In genomic region chr11:101687351-101688301, GRCm38 (mm10) we compare ENCODE assay signal across 9 mouse cellular contexts. TPM values are rescaled to one million over a fixed set of nuclear protein-coding genes. Genes with fewer than 3 reads are reported as not detected.
DNase-seq lines count a peak whose midpoint lies in the region; ATAC-seq and TF ChIP-seq lines count a peak whose summit lies in the region.
"Had no signal": no experiment of that assay in that cellular context is flagged by ENCODE, and none has a peak within 500 bp of the region (broad histone marks: within the 10 kb centered on the region; RNA-seq: fewer than 3 reads in every experiment).

No protein-coding gene starts in this region.

- no peaks in the 10 kb centered on the region for H3K9me3 ChIP-seq in hindbrain, postnatal 0 days (ENCODE audit: low read length)
- H3K9me3 ChIP-seq: midbrain, embryonic 12.5 days had no signal

- ATAC-seq in hindbrain, postnatal 0 days = peak; percentile 38; the same call in 1 of the 2 replicates

- H3K4me1 ChIP-seq in cerebellum, adult 2 months (ENCODE audit: control insufficient read depth, insufficient read depth, low read length) = peaks cover 10% of the 10 kb centered on the region; the same call in 1 of the 2 replicates
- 0 out of 2 replicates have a peak, but pooled peaks cover 9% of the 10 kb centered on the region for H3K4me1 ChIP-seq in hindbrain, postnatal 0 days (ENCODE audit: insufficient read depth, low read length)

- no peak overlapping the region for H3K27ac ChIP-seq in cerebellum, adult 2 months (ENCODE audit: insufficient read depth, low read length)
- peak overlapping the region; percentile 45; the same call in 1 of the 2 replicates for H3K27ac ChIP-seq in hindbrain, postnatal 0 days
- H3K27ac ChIP-seq: midbrain, embryonic 12.5 days had no signal

- peak overlapping the region; percentile 28 for H3K4me2 ChIP-seq in hindbrain, postnatal 0 days (ENCODE audit: low read depth, low read length)
- H3K4me2 ChIP-seq: midbrain, embryonic 12.5 days had no signal

- no peaks in the 10 kb centered on the region for H3K27me3 ChIP-seq in cerebellum, adult 2 months (ENCODE audit: control insufficient read depth, insufficient read depth, low read length)
- no peaks in the 10 kb centered on the region for H3K27me3 ChIP-seq in hindbrain, postnatal 0 days (ENCODE audit: insufficient read depth, low read length)

- peak overlapping the region; percentile 28; the same call in 1 of the 2 replicates for H3K9ac ChIP-seq in hindbrain, postnatal 0 days (replicated peaks; ENCODE audit: low read length)
- H3K9ac ChIP-seq: midbrain, embryonic 12.5 days had no signal

- no peak for TF ChIP-seq POLR2A in cerebellum, adult 2 months (IDR thresholded peaks at IDR 0.05; ENCODE audit: borderline replicate concordance, insufficient read depth, low read length)

- no peak overlapping the region for H3K4me3 ChIP-seq in cerebellum, adult 2 months (replicated peaks; ENCODE audit: insufficient read depth, low read depth, low read length)
- H3K4me3 ChIP-seq in hindbrain, postnatal 0 days (ENCODE audit: low read length) = no peak overlapping the region
- H3K4me3 ChIP-seq: midbrain, embryonic 12.5 days had no signal

- intact Hi-C loops in left cerebral cortex, postnatal 25 days (cut with DNase I) = loop anchor here (1.0 kb wide), 2 partner anchors 14 to 22 kb away; partner anchors contain the start of gene Arl4d

- no peak for TF ChIP-seq CTCF in cerebellum, adult 2 months (IDR thresholded peaks at IDR 0.05; ENCODE audit: borderline replicate concordance, insufficient read depth, low read depth, low read length)
- TF ChIP-seq CTCF in hindbrain, postnatal 0 days (IDR thresholded peaks at IDR 0.05; ENCODE audit: low read depth) = no peak

- WGBS in cerebellum, adult 2 months = 17% methylated on average over 13 of the region's 13 CpGs
- WGBS in hindbrain, postnatal 0 days = 37% methylated on average over 13 of the region's 13 CpGs

- peak; percentile 33 to 42 for DNase-seq in cerebellum, adult 2 months
- DNase-seq in cerebellum, adult 11 months = no peak
- DNase-seq in adrenal gland, postnatal 36 days = peak; percentile 69 to 71
- DNase-seq in gastrocnemius, adult 8-10 months (ENCODE audit: low spot score in 2 of 2) = peak; percentile 53 to 71
- peak; percentile 63 for DNase-seq in hindbrain, postnatal 0 days (ENCODE audit: low spot score)
- peak; percentile 85 to 98 for DNase-seq in left cerebral cortex, postnatal 25 days (ENCODE audit: low spot score in 2 of 2)
- peak; percentile 81 for DNase-seq in right cerebral cortex, postnatal 14 days
- DNase-seq in yolk sac, embryonic 10.5 days (ENCODE audit: low spot score) = no peak

- H3K36me3 ChIP-seq in hindbrain, postnatal 0 days (ENCODE audit: insufficient read depth, low read length) = no peaks in the 10 kb centered on the region
- H3K36me3 ChIP-seq: midbrain, embryonic 12.5 days had no signal

RNA-seq across cellular contexts. Expression of gene Arl4d, which starts 22.3 kb away (rescaled TPM):
- 14.5 and 16.6 TPM in 2 replicates for polyA plus RNA-seq in cerebellum, adult 2 months (2012; rRNA removed)
- total RNA-seq in adrenal gland, postnatal 36 days (2021) = 10 to 100 TPM; 11.4 to 12.5 TPM
- 10 to 100 TPM in 1 of 4 experiments, 1 to 10 TPM in 3; 4.6 to 10.2 (median 5.7) TPM for total RNA-seq in gastrocnemius, adult 8-10 months (2022)
- total RNA-seq in hindbrain, postnatal 0 days (2014; rRNA removed) = 5.7 and 6.5 TPM in 2 replicates
- polyA plus RNA-seq in hindbrain, postnatal 0 days (2015; fragmentation: Nextera tagmentation; extraction: Ambion mirVana) = 6.2 TPM in 2 replicates
- total RNA-seq in left cerebral cortex, postnatal 25 days (2021) = 10 to 100 TPM; 23.9 to 32.1 TPM

RNA-seq across cellular contexts. Expression of gene Dhx8, which starts 45.1 kb away (rescaled TPM):
- 27.4 and 28.9 TPM in 2 replicates for polyA plus RNA-seq in cerebellum, adult 2 months (2012; rRNA removed)
- total RNA-seq in adrenal gland, postnatal 36 days (2021) = 10 to 100 TPM; 23.9 to 25.7 TPM
- 10 to 100 TPM; 12.3 to 15.0 (median 13.6) TPM for total RNA-seq in gastrocnemius, adult 8-10 months (2022)
- 19.0 and 24.1 TPM in 2 replicates for total RNA-seq in hindbrain, postnatal 0 days (2014; rRNA removed)
- 25.6 and 30.6 TPM in 2 replicates for polyA plus RNA-seq in hindbrain, postnatal 0 days (2015; fragmentation: Nextera tagmentation; extraction: Ambion mirVana)
- total RNA-seq in left cerebral cortex, postnatal 25 days (2021) = 10 to 100 TPM; 38.2 to 39.3 TPM

Comparison
In these comparisons a context has a peak if more than half of its experiments do, and no peak if none do; other contexts are left out.
1. DNase-seq: peak in cerebellum, adult 2 months (2 of 2), adrenal gland, postnatal 36 days (2 of 2), gastrocnemius, adult 8-10 months (2 of 2), hindbrain, postnatal 0 days (single experiment), left cerebral cortex, postnatal 25 days (2 of 2) and right cerebral cortex, postnatal 14 days (single experiment); none in cerebellum, adult 11 months (single experiment) and yolk sac, embryonic 10.5 days (single experiment).